Mouse (Mus musculus) heart, embryonic 11.5 days (tissue): ENCODE results near the gene Itch. TPM values are rescaled to one million over a fixed set of nuclear protein-coding genes. Genes with fewer than 3 reads are reported as not detected.
A peak's percentile ranks its signal among the peaks of the same experiment; 100 is the strongest.

Source experiments
- ATAC-seq: fragments of 200-750 bp; cut with Nextera tagmentation; replicated peaks from 2 replicates; pipeline ENCODE4 v1.8.0; 2017; ENCODE audit warnings: moderate library complexity; ENCODE audit not compliant: insufficient number of reproducible peaks, low FRiP score, low TSS enrichment
- H3K27ac ChIP-seq: fragments of 300-500 bp; sonication (generic); 2 replicates; pipeline ENCODE4 v1.5.1; 2014; ENCODE audit warnings: mild to moderate bottlenecking, low read depth, low read length
- H3K27me3 ChIP-seq: fragments of 300-500 bp; sonication (generic); 2 replicates; pipeline ENCODE4 v1.6.1; 2014; ENCODE audit warnings: mild to moderate bottlenecking, low read length, mixed read lengths; ENCODE audit not compliant: control insufficient read depth, insufficient read depth
- H3K36me3 ChIP-seq: fragments of 300-500 bp; sonication (generic); 2 replicates; pipeline ENCODE4 v1.6.1; 2014; ENCODE audit warnings: mild to moderate bottlenecking, low read length, moderate library complexity, mixed read lengths; ENCODE audit not compliant: control insufficient read depth, insufficient read depth
- H3K4me1 ChIP-seq: fragments of 300-500 bp; sonication (generic); 2 replicates; pipeline ENCODE4 v1.6.1; 2014; ENCODE audit warnings: low read length; ENCODE audit not compliant: control insufficient read depth, insufficient read depth
- H3K4me2 ChIP-seq: fragments of 300-500 bp; sonication (generic); 2 replicates; pipeline ENCODE4 v1.6.1; 2014; ENCODE audit warnings: mild to moderate bottlenecking, moderate library complexity
- H3K4me3 ChIP-seq: fragments of 300-500 bp; sonication (generic); 2 replicates; pipeline ENCODE4 v1.5.1; 2014; ENCODE audit warnings: low read depth, low read length
- H3K9ac ChIP-seq: fragments of 300-500 bp; sonication (generic); 2 replicates; pipeline ENCODE4 v1.6.1; 2014; ENCODE audit warnings: mild to moderate bottlenecking, low read depth, low read length, moderate library complexity
- H3K9me3 ChIP-seq: fragments of 300-500 bp; sonication (generic); replicated peaks from 2 replicates; pipeline ENCODE4 v1.6.1; 2016; ENCODE audit warnings: low read length; ENCODE audit not compliant: control insufficient read depth
- WGBS: fragments of 180-500 bp; shearing (Covaris S2); extraction: QIAGEN DNeasy Blood & Tissue Kit; methylation state at CpG from one replicate; pipeline ENCODE4 v1.1.7; 2014; ENCODE audit not compliant: insufficient replicate concordance; 5-methylcytosine and 5-hydroxymethylcytosine counted together
- polyA plus RNA-seq: library from polyadenylated mRNA; unstranded; fragments of >200 nt; fragmentation: Nextera tagmentation; extraction: Ambion mirVana; gene quantifications from 2 replicates; pipeline ENCODE4 v1.2.1, GENCODE M21; 2014

Gene Itch
- polyA plus RNA-seq = 40.4 and 41.0 TPM in 2 replicates

DNA sequence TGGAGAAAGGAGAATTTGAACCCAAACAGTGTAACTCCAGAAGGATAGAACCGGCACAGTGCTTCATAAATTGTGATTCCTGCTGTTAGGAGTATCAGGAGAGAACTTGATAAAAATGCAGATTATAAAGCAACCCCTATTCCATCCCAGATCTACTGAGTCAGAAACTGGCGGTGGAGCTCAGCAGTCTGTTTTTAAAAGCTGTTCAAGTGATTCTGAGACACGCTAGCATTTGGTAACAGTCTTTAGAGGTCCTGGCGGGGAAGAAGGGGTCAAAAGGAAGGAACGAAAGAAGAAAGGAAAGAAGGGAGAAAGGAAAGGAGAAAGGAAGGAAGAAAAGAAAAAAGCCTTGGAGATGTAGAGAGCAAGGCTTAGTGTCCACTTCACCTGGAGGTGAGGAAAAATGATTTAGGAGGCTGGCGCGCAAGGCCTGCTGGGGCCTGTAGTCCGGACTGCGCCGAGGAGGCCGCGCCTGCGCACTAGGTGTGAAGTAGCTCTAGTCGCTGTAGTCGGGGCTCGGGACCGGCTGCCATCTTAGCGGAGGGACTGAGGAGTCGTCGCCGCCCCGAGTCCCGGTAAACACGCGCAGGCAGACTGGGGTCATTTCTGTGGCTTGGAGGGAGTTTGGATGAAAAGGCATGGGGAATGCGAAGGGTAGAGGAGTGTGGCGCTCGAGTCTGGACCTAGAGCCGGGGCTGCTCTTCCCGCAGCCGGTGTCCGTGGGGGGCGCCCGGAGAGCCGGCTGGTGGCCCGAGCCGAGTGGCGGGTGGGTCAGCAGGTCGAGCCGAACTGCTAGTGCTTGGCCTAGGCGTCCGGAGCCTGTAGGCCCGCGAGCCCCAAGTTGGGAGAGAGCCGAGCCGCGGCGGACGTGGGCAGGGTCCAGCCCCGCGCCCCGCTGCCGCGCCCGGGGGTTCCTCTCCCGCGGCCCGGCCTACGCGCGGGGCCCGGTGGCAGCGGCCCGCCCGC, at the start of gene Itch:
TSS of gene Itch (plus strand) at position 499 of the 966 bp plus-strand sequence.
- peak within 1 kb of the TSS; percentile 82 for H3K4me2 ChIP-seq
- ATAC-seq = peak; percentile 91
- H3K27ac ChIP-seq = peak within 1 kb of the TSS; percentile 81
- no peaks in the 10 kb centered on the region for H3K9me3 ChIP-seq
- peak within 1 kb of the TSS; percentile 93 for H3K9ac ChIP-seq
- whole genome bisulfite sequencing = 3% methylated on average over 43 of the region's 65 CpGs
- peak within 1 kb of the TSS; percentile 74 for H3K4me3 ChIP-seq
- peaks cover 14% of the 10 kb centered on the region for H3K4me1 ChIP-seq
- 0 out of 2 replicates have a peak, but pooled peaks cover 3% of the 10 kb centered on the region for H3K36me3 ChIP-seq
- H3K27me3 ChIP-seq = no peaks in the 10 kb centered on the region

DNA sequence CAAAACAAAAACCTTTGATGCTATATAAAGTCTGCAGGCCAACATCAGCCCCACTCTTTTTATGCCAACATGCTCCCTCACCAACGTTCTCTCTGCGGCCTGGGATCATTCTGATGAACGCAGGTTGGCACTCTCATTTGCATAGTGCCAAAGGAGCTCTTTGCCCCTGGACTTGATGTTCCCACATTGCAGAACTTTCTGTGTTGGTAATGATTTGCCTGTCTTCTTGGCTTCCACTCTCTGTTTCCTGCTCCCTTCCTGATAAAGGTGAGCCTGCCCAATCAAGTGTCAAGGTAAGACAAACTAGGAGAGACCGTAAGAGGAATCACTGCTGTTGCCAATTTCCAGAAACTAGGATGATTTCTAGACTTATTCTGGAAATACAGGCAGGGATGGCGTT, 48.8 kb upstream of the Itch start:
- Histone ChIP-seq H3K4me2 (no peak overlapping the region), H3K27ac (no peak overlapping the region), H3K36me3 (no peaks in the 10 kb centered on the region), H3K9me3 (no peaks in the 10 kb centered on the region), H3K9ac (no peak overlapping the region), H3K4me1 (no peaks in the 10 kb centered on the region), H3K4me3 (no peak overlapping the region), H3K27me3 (no peaks in the 10 kb centered on the region)
- 83% methylated on average over 5 of the region's 5 CpGs for WGBS
- ATAC-seq = no peak

DNA sequence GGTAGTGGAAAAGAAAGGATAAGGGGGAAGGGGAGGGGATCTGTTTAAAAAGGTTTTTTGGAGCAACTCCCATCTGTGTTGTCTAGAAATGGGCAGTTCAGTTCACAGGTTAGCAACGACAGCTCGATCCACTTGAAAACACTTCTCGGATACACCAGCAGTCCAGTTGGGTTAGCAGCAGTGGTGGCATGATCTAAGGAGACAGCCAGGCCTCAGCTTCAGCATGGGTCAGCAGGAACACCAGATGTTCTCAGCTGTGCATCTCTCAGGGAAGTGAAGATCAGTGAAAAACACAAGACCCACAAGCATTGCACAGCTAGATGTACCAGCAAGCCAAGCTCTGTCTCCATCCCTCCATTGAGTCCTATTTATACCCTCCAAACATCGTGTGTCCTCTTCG, 47.0 kb upstream of the Itch start:
- Histone ChIP-seq H3K4me3 (no peak overlapping the region), H3K4me2 (no peak overlapping the region), H3K9ac (no peak overlapping the region), H3K4me1 (peaks cover 3% of the 10 kb centered on the region; the same call in 1 of the 2 replicates), H3K27ac (no peak overlapping the region), H3K27me3 (no peaks in the 10 kb centered on the region), H3K36me3 (no peaks in the 10 kb centered on the region), H3K9me3 (no peaks in the 10 kb centered on the region)
- ATAC-seq = no peak
- 82% methylated on average over 5 of the region's 5 CpGs for WGBS

DNA sequence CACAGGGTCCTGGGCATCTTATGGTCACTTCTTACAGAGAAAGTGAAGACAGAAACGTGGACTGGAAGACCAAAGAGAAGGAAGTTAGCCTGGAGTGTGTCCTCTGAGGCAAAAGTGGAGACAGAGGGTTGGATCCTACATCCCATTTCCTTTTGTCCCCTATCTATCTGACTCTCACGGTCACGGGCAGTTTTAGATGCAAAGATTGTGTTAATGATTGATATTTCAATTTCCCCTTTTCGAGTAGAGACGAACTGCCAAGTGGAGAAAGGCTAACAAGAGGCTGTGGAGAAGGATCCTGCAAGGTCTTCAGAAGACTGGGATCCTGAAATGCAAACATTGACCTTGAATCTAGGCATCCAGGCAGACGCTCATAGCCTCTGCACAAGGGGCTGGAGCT, 45.0 kb upstream of the Itch start:
- no peak overlapping the region for H3K4me2 ChIP-seq
- no peaks in the 10 kb centered on the region for H3K27me3 ChIP-seq
- peaks cover 6% of the 10 kb centered on the region; the same call in 1 of the 2 replicates for H3K4me1 ChIP-seq
- no peak overlapping the region for H3K27ac ChIP-seq
- WGBS = 77% methylated on average over 6 of the region's 6 CpGs
- ATAC-seq = no peak
- no peaks in the 10 kb centered on the region for H3K36me3 ChIP-seq
- H3K9ac ChIP-seq = no peak overlapping the region
- no peak overlapping the region for H3K4me3 ChIP-seq
- H3K9me3 ChIP-seq = no peaks in the 10 kb centered on the region

DNA sequence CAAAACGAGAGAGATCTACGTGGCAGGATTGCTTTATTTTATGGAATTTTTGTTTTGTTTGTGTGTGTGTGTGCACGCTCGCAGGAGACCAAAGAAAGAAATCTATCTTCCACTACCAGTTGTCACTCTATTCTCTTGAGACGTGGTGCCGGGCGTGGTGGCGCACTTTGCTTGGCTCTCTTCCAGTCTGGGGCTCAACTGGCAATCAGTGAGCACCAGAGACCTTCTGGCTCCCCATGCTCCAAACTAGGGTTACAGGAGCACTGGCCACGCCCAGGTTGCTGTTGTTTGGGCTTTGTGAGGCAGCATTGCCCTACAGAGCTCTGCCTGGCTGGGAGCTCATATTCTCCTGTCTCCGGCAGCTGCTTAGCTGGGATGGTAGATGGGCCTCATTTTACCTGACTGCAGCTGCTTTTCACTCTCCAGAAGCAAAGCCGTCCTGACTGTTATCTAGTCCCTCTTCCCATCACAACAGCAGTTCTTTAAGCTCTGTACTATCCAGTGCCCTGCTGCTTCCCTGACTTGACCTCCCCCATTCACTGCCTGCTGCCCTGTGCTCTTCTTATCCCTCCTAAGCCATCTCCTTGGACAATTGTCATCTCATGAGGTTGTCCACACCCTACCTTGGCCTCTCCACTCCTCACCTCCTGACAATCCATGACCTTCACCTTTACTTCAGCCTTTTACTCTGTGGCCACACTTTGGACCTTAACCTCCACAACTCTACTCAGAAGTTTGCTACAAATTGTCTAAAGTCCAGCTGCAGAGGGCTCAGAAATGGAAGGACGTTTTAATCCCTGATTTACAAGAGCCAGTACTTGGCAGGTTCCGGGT, 42.2 kb upstream of the Itch start:
- no peak overlapping the region for H3K4me2 ChIP-seq
- H3K9ac ChIP-seq = no peak overlapping the region
- no peaks in the 10 kb centered on the region for H3K36me3 ChIP-seq
- no peak for ATAC-seq
- no peak overlapping the region for H3K27ac ChIP-seq
- WGBS = 67% methylated on average over 13 of the region's 13 CpGs
- no peak overlapping the region for H3K4me3 ChIP-seq
- peaks cover 6% of the 10 kb centered on the region; the same call in 1 of the 2 replicates for H3K4me1 ChIP-seq
- H3K27me3 ChIP-seq = no peaks in the 10 kb centered on the region
- H3K9me3 ChIP-seq = no peaks in the 10 kb centered on the region

DNA sequence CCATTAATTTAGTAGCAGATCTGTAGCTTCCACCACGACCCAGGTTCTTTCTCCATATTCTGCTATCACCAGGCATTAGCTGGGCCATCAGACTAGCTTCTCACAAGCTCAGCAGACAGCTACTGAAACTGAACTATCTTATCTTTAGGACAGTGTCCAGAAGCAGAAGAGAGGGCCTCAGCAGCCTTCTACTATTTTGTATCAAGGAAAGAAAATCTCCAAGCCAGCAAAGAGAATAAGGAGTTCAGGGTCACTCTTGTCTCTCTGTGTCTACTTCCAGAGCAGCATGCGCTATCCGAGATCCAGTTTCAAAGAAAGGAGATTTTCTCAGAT, 41.6 kb upstream of the Itch start:
- Histone ChIP-seq H3K4me3 (no peak overlapping the region), H3K27ac (no peak overlapping the region), H3K27me3 (no peaks in the 10 kb centered on the region), H3K36me3 (no peaks in the 10 kb centered on the region), H3K4me2 (no peak overlapping the region), H3K9me3 (no peaks in the 10 kb centered on the region), H3K4me1 (peaks cover 6% of the 10 kb centered on the region; the same call in 1 of the 2 replicates), H3K9ac (no peak overlapping the region)
- 53% methylated on average over 3 of the region's 3 CpGs for WGBS
- ATAC-seq = no peak

DNA sequence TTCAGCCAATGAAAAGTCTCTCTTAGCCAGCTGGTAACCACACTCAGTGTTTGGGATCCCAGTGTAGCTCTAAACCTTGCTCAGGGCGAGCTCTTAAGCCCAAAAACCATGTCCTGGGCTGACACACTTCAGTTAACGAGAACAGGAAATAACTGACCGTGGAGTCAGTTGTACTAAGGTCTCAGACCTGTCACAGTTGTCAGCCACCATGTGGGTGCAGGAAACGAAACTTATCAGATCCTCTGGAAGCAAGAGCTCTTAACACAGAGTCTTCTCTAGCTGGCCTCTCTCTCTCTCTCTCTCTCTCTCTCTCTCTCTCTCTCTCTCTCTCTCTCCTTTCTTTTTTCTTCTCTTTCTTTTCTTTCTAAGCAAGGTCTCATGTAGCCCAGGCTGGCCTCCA, 39.9 kb upstream of the Itch start:
- 29% methylated on average over 4 of the region's 4 CpGs for WGBS
- H3K27ac ChIP-seq = no peak overlapping the region
- no peaks in the 10 kb centered on the region for H3K27me3 ChIP-seq
- H3K4me2 ChIP-seq = no peak overlapping the region
- no peaks in the 10 kb centered on the region for H3K36me3 ChIP-seq
- peaks cover 6% of the 10 kb centered on the region; the same call in 1 of the 2 replicates for H3K4me1 ChIP-seq
- no peak for ATAC-seq
- H3K9ac ChIP-seq = no peak overlapping the region
- H3K4me3 ChIP-seq = no peak overlapping the region
- H3K9me3 ChIP-seq = no peaks in the 10 kb centered on the region

DNA sequence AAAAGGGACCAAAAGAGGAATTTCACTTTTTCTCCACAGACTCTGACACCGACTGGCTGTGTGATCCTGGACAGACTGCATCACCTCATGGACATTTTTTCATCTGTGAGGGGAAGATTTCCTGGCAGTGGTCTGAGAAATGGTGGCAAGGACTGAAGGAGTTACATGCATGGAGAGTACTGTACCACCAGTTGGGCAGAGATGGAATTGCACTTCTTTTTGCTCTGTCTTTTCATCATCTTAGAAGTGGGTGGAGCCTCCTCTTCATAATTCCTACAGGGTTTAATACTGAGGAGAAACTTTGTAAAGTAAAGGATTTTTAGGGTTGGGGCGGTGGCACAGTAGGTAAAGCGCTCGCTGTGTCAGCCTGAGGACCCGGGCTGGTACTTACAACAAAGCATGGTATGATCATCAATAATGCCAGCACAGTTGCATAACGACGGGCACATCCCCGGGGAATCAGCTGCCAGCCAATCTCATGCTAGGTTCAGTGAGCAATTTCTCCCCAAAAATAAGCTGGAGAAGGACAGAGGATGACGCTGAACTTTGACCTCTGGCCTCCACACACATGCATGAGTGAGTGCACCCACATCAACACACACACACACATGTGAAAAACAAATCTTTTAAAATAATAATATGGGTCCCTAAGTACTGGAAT, 34.5 kb upstream of the Itch start:
- WGBS = 76% methylated on average over 9 of the region's 9 CpGs
- Histone ChIP-seq H3K9me3 (no peaks in the 10 kb centered on the region), H3K4me1 (peaks cover 12% of the 10 kb centered on the region; the same call in 1 of the 2 replicates), H3K27me3 (no peaks in the 10 kb centered on the region), H3K4me2 (no peak overlapping the region), H3K9ac (no peak overlapping the region), H3K27ac (no peak overlapping the region), H3K36me3 (no peaks in the 10 kb centered on the region), H3K4me3 (no peak overlapping the region)
- ATAC-seq = no peak
